Comparison of ENCODE assay signal across 12 mouse cellular contexts in genomic region chr16:28652640-28653039, GRCm38 (mm10).
A peak's percentile ranks its signal among the peaks of the same experiment; 100 is the strongest.
DNase-seq lines count a peak whose midpoint lies in the region.
"Had no signal": no experiment of that assay in that cellular context is flagged by ENCODE, and none has a peak within 500 bp of the region (broad histone marks: within the 10 kb centered on the region; RNA-seq: fewer than 3 reads in every experiment).

No protein-coding gene starts in this region.

- intact Hi-C loops in left cerebral cortex, postnatal 4 days (cut with DNase I), result no loop called here
- intact Hi-C loops in left cerebral cortex, postnatal 25 days (cut with DNase I), result no loop called here

- peak; percentile 20 for DNase-seq in left cerebral cortex, postnatal 4 days
- no peak for DNase-seq in left cerebral cortex, postnatal 25 days (ENCODE audit: low spot score in 2 of 2)
- DNase-seq in cerebellum, adult 8-10 months, result peak; percentile 59
- DNase-seq in cerebellum, postnatal 14 days, result peak; percentile 53 to 71
- DNase-seq in adrenal gland, postnatal 4 days (ENCODE audit: low spot score in 2 of 2), result no peak
- DNase-seq in embryo, embryonic 10.5 days (ENCODE audit: low spot score), result no peak
- no peak for DNase-seq in ovary, postnatal 10 days (ENCODE audit: low spot score)
- DNase-seq: adrenal gland, postnatal 10 days; embryo, embryonic 11 days; heart, adult 18-20 months; heart, postnatal 14 days; kidney, adult 18-20 months had no signal

Comparison
In these comparisons a context has a peak if more than half of its experiments do, and no peak if none do; other contexts are left out.
1. DNase-seq: peak in left cerebral cortex, postnatal 4 days (single experiment), cerebellum, adult 8-10 months (single experiment) and cerebellum, postnatal 14 days (2 of 2); none in left cerebral cortex, postnatal 25 days (0 of 2), adrenal gland, postnatal 4 days (0 of 2), embryo, embryonic 10.5 days (single experiment) and ovary, postnatal 10 days (single experiment).